Mouse (Mus musculus) kidney, adult 9 months (tissue): ENCODE data around the gene Golga3.

Experiments used
- DNase-seq: peaks from one replicate; pipeline ENCODE4 v3.0.0; 2022

Golga3 gene

DNA sequence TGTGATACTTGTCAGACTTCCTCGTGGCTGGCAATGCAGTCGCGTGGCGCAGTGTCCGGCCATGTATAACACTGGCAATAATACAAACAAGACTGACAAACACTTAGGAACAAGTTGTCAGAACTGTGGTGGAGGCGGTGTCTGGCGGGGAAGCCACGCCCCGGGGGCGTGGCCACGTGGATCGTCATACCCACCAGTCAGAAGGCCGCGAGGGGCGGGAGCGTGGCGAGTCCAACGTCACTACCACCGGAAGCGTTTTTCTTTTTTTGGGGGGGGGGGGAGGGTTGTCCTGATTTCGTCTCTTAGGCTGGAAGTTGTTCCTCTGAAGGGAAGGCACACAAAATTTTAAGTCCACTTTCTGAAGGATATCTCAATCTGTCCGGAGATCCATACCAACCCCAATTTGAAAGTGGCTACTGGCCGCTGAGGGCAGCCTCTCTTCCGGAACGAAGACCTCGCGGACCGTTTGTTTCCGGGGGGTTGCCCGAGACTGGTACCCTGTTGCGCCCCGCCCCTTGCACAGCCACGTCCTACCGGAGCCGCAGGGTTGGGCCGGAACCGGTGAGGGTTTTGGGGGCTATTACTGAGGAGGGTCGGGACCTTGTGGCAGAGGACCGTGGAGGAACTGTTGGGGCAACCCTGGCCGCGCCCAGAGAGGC, at the start of gene Golga3:
Gene Golga3 (plus strand): TSS at position 340 of the 659 bp plus-strand sequence.
- peak; percentile 96 for DNase-seq

- DNase-seq, result peak; percentile 99
These were observed 41.0 kb upstream of the Golga3 start, which contains the start of gene Chfr for GRCm38 (mm10) chr5:110135293-110136086. Chfr (plus strand) TSS chr5:110135842.

DNA sequence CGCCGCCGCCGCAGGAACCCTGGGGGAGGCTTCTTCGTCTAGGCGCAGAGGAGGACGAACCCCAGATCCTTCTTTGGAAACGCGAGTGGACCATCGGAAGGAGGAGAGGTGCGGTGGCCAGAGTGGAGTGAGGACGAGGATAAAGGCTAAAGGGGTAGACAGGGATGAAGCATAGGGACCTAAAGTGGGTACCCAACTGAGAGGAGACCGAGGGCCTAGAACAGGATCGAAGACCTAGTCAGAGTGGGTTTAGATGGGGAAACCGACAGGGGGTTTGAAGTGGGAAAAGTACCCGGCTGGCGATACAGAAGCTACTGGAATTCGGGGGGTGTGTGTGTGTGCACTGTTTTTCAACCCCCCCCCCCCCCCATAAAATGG, 40.4 kb upstream of the Golga3 start:
- DNase-seq, result no peak

DNA sequence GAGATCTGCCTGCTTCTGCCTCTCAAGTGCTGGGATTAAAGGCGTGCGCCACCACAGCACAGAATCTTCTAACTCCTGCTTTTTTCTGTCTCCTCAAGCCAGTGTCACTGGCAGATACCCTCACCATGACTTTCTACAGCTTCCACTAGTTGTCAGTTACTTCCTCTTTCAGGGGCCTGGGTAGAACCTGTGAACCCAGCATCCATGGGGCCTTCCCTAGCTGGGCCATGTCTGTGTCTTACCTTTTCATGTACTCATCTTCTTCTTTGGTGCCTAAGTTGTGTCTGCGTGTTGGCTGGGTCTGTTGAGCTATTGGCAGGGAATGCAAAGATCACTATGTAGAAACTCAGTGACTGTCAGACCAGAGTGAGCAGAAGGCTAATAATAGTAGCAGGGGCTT, 38.7 kb upstream of the Golga3 start:
- no peak for DNase-seq

- no peak for DNase-seq
These were observed 37.2 kb upstream of the Golga3 start for GRCm38 (mm10) chr5:110139325-110139724.

DNA sequence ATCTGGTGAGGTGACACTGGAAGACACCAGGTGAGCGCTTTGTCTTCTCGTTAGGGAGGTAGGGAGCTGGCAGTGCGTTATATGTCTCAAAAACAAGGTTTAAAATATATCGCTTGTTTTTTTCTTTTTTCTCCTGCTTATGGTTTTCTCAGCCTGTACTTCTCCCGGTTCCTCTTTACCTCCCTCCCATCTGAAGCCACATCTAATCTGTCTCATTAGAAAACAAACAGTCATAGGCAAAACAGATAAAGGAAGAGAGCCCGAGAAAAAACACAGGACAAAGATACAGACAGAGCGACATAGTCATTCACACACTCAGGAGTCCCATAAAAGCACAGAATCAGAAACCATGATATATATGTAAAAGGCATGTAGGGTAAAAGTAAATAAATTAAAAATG, 36.1 kb upstream of the Golga3 start:
- no peak for DNase-seq

GRCm38 (mm10) chr5:110142309-110142708, 34.2 kb upstream of the Golga3 start:
- DNase-seq, result peak; percentile 11

DNA sequence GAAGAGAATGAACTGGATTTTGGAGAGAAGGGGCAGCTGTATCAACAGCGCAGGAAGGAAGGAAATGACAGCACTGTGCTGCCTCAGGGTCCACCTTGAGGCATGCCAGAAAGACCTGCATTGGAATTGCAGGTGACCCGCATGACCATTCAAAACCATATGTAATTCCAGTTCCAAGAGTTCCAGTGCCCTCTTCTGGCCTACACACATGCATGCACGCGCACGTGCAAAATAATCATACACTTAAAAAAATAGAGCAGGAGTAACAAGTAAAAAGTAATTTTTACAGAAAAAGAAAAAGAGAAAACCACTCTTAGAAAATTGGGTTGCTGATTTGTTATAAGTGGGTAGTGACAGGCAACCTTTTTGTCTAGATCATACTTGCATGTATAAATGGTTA, 33.5 kb upstream of the Golga3 start:
- peak; percentile 40 for DNase-seq

DNA sequence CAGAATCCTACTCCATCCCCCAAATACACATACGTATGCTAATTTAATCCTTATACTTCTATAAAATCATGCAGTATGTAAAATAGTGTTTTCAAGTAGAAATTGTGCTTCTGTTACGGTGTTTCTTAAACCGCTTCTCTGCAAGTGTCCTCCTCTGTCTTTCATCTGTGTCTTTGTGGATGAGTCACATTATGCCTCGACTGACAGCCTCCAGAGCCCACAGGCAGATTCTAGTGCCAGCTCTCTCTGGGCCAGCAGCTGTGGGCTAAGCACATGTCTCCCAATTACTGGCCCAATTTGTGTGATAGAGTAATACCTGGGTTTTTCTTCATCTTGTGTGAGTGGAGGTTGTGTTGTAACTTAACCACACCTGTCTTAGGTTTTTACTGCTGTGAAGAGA, 7.1 kb upstream of the Golga3 start:
- no peak for DNase-seq

DNA sequence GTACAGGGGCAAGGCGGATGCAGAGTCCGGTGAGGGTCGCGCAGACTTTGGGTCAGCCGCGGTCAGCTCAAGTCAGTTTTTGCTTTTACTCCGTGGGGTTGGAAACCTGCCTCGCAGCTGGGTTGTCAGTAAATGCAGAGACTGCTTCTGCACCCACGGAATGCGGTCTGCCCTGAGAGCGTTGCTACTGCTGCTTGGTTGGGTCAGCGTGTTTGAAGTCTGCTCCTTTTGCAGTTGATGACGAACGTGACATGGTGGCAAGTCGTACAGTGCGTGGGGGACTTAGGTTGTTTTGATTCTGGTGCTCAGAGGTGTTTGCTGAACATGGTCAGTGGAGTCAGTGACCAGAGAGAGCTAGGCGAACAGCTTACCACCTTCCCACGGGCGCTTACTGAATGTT, 520 bp downstream of the Golga3 start:
- no peak for DNase-seq

DNA sequence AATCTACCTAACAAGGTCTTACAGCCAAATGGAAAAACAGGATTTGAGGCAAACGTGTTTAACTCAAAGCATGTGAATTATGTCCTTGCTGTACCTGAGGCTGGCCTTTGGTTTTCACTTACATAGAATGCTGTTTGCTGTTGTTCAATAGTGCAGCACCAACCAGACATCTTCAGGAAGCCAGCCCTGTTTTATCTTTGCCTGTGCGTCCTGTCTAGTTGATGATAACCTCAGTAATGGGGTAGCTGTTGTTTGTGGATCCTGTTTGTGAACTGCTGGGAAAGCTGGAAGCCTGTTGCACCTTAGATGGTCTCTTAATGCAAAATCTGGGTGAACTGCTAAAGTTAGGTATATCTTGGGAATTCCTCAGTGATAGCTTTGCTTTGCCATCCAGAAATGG, 2.1 kb downstream of the Golga3 start:
- no peak for DNase-seq

DNA sequence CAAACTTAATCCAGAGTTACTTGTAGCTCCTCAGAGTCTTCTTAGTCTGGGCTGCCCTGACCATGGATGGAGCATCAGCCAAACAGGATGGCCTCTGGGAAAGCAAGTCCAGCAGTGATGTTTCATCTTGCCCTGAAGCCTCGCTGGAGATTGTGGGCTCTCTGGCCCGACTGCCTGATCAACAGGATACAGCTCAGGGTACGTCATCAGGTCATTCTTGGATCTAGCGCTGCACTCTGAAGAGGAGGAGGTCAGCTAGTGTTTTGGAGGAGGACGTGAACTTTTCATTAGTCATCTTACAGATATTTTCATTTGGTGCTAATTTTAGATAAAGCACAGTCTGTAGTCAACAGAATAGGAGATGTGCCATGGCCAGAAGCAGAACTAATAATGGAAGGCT, 5.2 kb downstream of the Golga3 start:
- peak; percentile 37 for DNase-seq

DNA sequence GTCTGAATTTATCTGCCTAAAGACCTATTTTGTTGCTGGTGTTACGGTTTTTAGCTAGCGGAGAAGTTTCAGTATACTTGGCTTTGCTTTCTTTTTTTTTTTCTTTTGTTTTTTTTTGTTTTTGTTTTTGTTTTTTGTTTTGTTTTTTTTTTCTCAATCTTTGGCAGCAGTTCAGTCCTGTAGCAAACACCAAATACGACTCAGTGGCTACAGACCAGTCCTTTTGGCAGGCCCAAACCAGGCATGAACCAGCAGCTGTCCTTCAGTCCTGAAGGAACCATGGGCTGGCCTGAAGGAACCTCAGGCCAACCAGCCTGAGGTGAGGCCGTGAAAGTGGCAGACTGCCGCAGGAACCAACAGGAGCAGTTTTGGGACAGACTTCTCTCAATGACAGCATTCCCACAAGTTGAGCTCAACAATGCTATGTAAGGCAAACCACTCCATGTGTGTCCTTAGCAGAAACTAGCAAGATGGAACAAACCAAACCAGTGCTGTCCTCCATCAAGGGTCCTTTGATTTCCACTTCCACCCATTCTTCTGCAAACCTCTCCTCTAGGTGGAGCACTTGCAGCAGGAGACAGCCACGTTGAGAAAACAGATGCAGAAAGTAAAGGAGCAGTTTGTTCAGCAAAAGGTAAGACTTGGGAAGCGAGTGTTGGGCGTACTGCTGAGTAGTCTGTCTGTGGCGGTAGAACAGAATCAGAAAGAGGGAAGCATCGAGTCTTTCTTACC, 26.8 kb downstream of the Golga3 start:
- DNase-seq, result peak; percentile 18

- DNase-seq, result no peak
These were observed 28.3 kb downstream of the Golga3 start for GRCm38 (mm10) chr5:110204777-110205176.

- no peak for DNase-seq
These were observed 34.8 kb downstream of the Golga3 start for GRCm38 (mm10) chr5:110211312-110211711.

DNA sequence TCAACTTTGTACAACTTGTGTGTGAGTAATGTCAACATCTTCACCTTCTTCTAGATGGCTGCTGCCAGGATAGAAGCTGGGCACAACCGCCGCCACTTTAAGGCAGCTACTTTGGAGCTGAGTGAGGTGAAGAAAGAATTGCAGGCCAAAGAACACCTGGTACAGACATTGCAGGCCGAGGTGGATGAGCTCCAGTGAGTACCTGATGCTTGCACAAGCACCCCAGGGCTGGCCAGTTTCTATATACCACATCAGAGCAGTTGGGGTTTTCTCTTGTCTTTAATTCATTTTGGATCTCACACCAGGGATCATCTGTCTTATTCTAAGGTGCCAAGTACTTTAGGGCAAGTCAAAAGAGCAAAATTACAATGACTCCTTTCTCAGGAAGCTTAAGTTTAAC, 40.3 kb downstream of the Golga3 start:
- DNase-seq, result no peak

DNA sequence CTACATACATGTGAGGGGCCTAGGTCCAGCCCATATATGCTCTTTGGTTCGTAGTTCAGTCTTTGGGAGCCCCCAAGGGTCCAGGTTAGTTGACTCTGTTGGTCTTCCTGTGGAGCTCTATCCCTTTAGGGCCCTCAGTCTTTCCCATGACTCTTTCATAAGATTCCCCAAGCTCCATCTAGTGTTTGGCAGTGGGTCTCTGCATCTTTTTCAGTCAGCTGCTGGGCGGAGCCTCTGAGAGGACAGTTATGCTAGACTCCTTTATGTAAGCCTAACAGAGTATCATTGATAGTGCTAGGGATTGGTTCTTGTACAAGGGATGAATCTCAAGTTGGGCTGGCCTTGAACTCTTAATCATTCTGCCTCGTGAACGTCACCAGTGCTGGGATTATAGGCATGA, 43.8 kb downstream of the Golga3 start:
- no peak for DNase-seq

GRCm38 (mm10) chr5:110222757-110223156, 46.3 kb downstream of the Golga3 start:
- DNase-seq, result no peak

DNA sequence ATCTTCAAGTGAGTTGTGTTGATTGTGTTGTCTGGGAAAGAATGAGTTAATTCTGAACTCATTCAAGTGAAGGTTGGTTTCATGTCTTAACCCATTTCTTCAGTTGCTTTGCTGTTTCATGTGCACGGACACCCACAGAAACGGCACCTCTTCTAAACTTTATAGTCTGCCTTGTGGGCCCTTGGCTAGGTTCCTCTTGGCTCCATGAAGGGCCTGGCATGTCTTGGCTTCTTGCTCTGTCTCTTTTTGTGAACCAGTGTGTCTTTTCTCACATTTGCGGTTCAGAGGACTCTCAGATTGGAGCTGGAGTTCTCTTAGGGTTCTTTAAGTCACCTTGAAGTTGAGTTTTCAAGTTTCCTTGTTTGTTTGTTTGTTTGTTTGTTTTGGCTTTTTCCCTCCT, 48.6 kb downstream of the Golga3 start:
- no peak for DNase-seq

- DNase-seq, result no peak
These were observed 50.9 kb downstream of the Golga3 start for GRCm38 (mm10) chr5:110227336-110227883.

- no peak for DNase-seq
These were observed 53.9 kb downstream of the Golga3 start for GRCm38 (mm10) chr5:110230401-110230779.

GRCm38 (mm10) chr5:110230780-110231461, 54.4 kb downstream of the Golga3 start, which contains the start of gene Ankle2:
Ankle2 (plus strand) TSS chr5:110231004.
- DNase-seq, result peak; percentile 92

DNA sequence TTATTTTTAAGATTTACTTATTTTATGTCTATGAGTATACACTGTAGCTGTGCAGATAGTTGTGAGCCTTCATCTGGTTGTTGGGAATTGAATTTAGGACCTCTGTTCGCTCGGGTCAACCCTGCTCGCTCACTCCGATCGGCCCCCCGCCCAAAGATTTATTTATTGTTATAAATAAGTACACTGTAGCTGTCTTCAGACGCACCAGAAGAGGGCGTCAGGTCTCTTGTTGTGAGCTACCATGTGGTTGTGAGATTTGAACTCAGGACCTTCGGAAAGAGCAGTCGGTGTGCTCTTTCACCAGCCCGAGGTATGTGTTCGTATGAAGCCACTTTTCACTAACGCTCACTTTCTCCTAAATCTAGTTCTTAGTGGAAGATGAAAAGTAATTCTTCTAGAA, 55.1 kb downstream of the Golga3 start:
- DNase-seq, result peak; percentile 21
